Mouse (Mus musculus) erythroblast, embryonic 14.5 days (primary cell): ENCODE measurements around the gene Tcte2.

Experiments
- GATA1 ChIP-seq: IDR thresholded peaks from 2 replicates; pipeline ENCODE4 v1.6.1; 2012; ENCODE audit warnings: low read length, inconsistent platforms, mixed read lengths
- TAL1 ChIP-seq: IDR thresholded peaks from 3 replicates; pipeline ENCODE4 v1.6.1; 2012; ENCODE audit warnings: low read length, inconsistent platforms, mixed read lengths

DNA sequence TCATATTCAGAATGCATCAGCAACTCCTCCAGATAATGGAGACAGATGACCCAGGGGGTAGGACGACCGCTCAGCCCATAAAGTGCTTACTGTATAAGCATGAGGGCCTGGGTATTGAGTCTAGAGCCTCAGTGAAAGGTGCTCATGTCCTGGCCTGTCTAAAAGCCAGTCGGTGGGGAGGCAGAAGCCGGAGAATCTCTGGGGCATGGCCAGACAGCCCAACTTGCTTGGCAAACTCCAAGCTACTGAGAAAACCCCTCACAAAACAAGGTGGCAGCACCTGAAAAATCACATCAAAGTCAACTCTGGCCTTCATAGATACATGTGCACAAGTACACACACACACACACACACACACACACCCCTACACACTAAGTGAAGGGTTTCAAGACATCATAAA, 12.6 kb downstream of the Tcte2 start:
- no peak for TF ChIP-seq TAL1
- TF ChIP-seq GATA1, result no peak
